Mouse (Mus musculus): ENCODE results near the gene Gm42742.
A peak's percentile ranks its signal among the peaks of the same experiment; 100 is the strongest.

Gene Gm42742

DNA sequence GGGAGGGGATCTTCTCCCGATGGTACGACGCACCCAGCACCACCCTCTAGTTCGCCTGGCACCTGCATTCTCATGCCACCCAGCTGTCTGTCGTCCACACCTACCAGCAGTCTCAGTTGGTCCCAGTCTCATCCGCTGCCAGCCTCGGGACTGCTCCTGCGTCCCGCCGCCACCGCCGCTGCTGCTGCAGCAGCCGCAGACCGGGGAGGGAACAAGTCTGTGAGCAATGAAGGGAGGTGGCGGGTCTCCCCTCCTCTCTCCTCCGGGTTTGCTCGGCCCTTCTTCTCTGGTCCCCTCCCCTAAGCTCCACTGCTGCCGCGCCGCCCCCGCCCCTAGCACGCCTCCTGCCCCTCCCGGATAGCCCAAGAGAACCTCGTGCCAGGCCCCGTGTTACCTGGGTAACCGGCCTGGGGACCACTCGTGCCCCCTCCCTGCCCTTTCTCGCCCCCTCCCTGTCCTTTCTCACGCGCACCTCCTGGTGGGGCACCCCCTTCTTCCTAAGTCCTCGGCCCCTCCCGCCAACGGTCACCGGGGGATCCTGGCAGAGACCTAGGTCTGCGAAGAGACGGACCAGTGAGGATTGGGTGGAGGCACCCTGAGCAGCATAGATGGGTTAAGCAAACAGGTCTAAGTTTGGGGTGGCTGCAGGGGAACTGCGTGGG, at the start of gene Gm42742, which contains the start of gene Prrt2:
Gm42742 (minus strand) TSS at position 197 of the 662 bp plus-strand sequence.
Prrt2 (minus strand) TSS at position 311 of the 662 bp plus-strand sequence.
- DNase-seq: peak in 1 of 2 experiments; percentile 43

DNA sequence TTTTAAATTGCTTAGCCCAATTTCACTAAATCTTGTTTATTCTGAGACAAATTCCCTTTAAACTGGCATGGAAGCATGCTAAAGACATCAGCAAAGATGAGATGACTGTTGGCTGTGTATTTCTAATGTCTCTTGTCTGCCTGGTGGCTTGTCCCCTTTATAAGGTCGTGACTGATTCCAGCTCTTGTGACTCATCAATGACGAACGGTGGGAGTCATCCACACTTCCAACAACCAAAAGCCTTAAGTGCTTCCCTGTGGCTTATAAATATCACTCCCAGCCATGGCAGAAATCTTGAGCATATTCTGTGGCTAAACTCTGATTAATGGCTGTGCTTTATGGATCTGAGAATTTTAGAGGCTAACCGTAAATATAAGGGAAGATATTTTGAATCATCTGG, 45.4 kb upstream of the Gm42742 start:
- DNase-seq: no peak

GRCm38 (mm10) chr7:127065538-127065937, 44.6 kb upstream of the Gm42742 start:
- no peak for DNase-seq

DNA sequence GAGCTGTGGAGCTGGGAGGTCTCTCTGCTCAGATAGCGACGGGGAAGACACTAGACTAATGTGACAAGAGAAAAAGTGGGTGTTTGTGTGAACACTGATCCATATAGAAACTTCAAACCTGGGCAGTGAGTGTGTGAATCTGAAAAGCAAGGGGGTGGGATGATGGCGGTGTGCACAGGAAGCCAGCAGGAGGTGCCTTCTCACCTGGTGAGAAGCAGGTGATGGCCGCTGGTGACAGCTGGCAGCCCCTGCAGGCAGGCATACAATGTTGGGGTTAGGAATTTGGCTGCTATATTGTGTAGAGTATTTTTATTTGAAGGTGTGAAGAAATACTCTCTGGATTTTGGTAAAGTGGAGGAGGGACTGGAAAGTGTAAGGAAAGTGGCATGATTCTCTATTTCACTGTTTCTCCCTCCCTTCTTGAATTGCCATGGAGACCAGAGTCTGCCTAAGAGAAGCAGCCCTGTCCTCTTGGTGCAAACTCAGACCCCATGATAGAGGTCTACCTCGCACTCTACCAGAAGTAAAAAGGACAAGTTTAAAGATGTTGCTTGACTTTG, 34.2 kb upstream of the Gm42742 start:
- no peak for DNase-seq

GRCm38 (mm10) chr7:127041851-127042672, 21.2 kb upstream of the Gm42742 start, which contains the start of gene Kif22:
Gene Kif22, minus strand, starts transcription at chr7:127042471.
- DNase-seq: peak; percentile 93

DNA sequence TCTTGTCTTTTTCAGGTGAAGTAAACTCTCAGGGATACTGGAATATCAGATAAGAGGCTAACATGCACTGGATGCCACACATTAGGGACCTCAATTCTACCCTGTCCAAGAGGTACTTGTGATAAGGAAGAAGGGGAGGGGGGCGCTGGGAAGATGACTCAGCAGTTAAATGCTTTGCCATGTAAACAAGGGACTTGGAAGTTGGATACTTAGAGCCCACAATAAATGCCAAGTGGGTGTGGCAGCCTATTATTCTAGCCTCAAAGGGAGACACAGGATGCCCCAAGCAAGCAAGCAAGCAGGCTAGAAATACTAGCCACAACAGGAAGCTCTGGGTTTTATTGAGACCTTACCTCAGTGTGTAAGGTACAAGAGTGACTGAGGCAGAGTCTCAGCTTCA, 10.3 kb upstream of the Gm42742 start:
- DNase-seq: no peak

DNA sequence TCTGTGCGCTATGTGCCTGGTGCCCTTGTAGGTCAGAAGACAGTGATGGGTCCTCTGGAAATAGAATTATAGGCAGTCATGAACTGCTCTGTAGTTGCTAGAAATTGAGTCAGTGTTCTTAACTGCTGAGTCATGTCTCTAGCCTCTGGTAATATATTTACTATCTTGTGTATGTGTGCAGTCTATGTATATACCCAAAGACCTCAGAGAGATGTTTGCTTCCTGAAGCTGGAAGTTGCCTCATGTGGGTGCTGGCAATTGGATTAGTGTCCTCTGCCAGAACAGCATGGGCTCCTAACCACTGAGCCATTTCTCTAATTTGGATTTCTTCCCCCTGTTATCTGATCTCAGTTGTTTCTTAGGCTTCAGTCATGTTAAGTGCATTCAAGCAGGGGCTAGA, 9.3 kb upstream of the Gm42742 start:
- no peak for DNase-seq

DNA sequence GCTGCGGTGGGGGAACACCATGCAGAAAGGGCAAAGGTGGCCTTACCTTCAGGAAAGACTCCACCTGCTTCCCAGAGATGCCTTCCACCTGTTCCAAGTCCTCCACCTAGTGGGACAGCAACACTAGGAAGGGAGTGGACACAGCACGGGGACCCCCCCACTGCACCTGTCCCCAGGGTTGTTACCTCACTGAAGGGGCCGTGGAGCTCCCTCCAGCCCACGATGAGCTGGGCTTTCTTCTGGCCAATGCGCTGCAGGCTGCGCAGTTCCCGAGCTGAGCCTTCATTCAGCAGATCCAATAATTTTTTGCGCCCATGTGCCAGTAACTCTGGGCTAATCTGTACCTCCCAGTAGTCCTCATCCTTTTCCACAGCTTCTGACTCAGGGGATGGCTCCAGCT, 7.0 kb upstream of the Gm42742 start:
- no peak for DNase-seq

- DNase-seq: peak; percentile 100
Measured at GRCm38 (mm10) chr7:127026984-127027726, 6.3 kb upstream of the Gm42742 start, which contains the start of gene Maz. Gene Maz, minus strand, starts transcription at chr7:127027037.

DNA sequence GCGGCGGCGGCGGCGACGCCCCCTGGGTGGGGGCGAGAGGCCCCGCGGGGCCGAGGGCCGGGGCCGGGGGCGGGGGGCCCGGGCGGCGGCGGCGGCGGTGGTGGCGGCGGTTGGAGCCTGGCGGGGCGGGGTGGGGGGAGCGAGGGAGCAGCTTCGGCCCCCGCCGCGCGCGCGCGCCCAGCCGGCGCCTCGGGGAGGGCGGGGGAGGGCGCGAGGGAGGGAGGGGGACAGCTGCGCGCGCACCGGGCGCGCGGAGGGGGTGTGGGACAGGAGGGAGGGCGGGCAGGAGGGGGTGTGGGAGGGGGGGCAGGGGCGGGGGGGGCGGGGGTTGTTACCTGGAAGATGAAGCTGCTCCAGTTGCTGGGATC, 5.7 kb upstream of the Gm42742 start:
- no peak for DNase-seq

GRCm38 (mm10) chr7:127026161-127026600, 5.3 kb upstream of the Gm42742 start:
- DNase-seq: peak; percentile 79 to 88

DNA sequence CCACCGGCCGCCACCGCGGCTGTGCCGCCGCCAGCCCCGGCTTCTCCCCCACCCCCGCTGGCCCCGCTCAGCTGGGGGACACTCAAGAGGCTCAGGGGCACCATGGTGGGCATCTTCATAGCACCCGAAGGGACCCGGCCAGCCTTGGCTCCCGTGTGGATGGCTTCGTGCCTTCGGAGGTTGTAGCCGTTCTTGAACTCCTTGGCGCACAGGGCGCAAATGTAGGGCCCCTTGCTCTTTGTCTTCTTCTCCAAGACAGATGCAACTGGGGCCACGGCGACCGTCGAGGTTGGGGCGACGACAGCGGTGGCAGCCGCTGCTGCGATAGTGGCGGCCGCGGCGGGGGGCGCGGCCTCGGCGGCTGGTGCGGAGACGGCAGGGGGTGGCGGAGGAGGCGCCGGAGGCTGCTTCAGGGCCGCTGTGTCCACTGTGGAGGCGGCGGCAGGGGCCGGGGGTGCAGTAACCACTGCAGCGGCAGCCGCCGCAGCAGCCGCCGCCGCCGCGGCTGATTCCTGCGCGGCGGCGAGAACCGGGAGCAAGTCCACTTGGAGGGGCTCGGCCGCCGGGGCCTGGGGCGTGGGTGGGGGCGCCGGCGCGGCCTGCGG, 4.8 kb upstream of the Gm42742 start:
- peak in 1 of 2 experiments; percentile 70 for DNase-seq

DNA sequence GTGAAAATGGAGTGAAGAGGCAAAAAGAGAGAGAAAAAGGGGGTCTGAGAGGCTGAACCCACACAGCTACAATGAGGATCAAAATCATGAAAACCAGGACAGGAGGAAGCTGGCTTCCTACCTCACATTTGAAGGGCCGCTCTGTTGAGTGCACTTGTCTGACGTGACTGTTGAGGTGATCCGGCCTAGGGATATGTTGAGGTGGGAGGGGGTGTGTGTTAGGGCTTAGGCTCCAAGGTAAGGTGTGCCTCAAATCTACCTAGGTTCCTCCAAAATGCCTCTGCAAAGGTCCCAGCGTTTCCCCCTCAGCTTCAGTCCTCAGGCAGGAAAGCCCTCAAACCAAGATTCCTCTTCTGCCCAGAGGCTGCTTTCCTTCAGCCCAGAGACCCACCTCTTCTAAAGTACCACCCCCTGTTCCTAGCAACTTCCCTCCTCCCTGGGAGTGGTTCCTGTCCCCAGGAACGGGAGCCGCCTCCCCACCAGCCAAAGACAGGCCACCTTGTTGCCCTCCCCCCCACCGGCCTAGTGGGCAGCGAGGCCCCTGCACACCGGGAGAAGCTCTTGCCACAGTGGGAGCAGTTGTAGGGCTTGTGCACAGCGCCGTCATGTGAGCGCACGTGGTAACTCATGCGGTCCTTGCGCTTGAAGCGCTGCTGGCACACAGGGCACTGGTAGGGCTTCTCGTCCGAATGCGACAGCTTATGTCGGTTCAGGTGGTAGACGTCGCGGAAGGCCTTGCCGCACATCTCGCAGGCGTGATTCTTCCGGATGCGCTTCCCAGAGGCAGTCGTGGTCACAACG, 4.1 kb upstream of the Gm42742 start:
- DNase-seq: peak; percentile 90

DNA sequence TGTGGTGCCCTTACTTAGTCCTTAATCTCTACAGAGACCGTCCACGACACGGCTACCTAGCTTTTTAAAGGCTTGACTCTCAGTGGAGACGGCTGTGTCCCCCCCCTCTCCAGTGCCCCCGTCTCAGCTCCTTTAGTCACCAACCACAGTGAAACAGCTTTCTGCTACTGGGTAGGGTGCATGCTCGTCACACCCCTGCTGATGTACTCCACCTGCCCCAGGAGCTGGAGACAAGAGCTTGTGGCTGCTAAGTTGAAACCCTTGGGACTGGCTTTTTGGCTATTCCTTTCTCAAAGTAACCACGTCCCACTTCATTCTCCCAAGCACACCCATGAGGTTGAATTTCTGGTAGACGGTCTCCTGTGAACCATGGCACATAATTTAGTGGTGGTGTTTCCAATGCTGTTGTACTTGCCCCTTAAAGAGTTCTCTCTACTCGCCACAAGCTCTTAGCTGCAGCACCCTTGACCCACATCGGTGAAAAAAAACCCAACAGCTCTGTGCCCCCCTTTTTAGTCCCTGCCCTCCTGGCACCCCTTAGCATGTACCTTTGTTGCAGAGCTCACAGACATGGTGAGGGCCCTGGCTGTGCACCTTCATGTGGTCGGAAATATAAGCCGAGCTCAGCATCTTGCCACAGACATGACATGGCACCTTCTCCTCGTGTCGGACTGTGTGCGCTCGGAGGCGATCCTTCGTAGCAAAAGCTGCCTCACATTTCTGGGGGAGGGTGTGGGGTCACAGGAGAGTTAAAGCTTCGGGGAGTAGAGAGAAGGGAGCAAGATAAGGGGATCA, 3.2 kb upstream of the Gm42742 start:
- DNase-seq: no peak

- no peak for DNase-seq
Measured at GRCm38 (mm10) chr7:127023272-127023691, 2.4 kb upstream of the Gm42742 start.

DNA sequence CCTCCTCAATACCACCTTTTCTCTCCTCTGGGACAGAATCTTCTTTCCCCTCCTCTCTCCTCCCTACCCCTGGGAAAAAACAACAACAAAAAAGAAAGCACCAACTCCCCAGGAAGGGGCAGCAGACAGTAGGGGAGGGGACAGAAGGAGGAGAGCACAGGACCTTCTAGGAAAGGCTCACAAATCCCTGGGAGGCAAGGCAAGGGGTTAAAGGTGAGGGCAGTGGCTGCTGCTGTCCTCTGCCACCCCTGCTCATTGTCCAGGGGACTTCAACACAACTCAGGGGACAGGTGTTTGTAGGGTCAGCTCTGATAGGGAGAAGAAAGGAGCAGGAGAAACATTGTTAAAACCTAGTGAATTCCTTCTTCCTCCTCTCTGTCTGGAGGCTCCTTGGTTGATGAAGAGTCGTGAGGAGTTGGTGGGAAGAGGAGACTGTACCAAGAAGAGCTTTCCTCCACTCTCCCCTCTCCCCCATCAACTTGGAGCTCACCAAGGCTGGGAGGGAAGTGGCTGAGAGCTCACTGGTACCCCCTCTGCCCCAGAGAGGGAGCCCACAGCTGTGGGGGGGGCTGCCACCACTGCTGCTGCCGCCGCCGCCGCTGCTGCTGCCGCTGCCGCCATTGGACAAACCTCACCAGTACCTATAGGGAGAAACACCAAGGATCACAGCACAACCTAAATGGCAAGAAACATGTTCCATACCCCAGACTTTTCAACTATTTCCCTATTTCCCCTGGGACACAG, 1.8 kb upstream of the Gm42742 start:
- DNase-seq: no peak

GRCm38 (mm10) chr7:127021563-127022527, 948 bp upstream of the Gm42742 start:
- DNase-seq: no peak

GRCm38 (mm10) chr7:127020491-127020890, 406 bp downstream of the Gm42742 start:
- no peak for DNase-seq

DNA sequence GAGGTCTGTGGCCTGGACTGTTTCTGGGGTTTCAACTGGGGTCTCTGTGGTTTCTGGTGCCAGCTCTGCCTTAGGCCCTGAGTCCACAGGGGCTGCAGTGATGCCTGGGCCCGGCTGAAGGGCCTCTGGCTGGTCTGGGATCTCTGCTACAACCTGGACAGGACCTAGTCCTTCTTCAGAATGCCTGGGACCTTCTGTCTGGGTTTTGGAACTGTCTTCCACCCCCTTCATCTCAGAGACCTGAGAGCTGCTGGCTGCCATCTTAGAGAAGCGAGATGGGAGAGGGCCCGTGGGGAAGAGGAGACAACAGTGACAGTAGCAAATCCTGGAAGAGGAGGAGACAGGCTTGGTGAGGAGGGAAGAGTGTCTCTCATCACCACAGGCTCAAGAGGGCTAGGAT, 866 bp downstream of the Gm42742 start:
- DNase-seq: no peak
